Mouse (Mus musculus): Measurements from ENCODE around the gene Zfp418. TPM values are rescaled to one million over a fixed set of nuclear protein-coding genes. Genes with fewer than 3 reads are reported as not detected.
"Not testable (repeated sequence)": the region's sequence is repeated elsewhere in the genome, so short reads cannot be mapped to it uniquely, and the experiment has no call there.

Zfp418 gene
- polyA plus RNA-seq (2012; rRNA removed), result 0.43 and 0.53 TPM in 2 replicates

DNA sequence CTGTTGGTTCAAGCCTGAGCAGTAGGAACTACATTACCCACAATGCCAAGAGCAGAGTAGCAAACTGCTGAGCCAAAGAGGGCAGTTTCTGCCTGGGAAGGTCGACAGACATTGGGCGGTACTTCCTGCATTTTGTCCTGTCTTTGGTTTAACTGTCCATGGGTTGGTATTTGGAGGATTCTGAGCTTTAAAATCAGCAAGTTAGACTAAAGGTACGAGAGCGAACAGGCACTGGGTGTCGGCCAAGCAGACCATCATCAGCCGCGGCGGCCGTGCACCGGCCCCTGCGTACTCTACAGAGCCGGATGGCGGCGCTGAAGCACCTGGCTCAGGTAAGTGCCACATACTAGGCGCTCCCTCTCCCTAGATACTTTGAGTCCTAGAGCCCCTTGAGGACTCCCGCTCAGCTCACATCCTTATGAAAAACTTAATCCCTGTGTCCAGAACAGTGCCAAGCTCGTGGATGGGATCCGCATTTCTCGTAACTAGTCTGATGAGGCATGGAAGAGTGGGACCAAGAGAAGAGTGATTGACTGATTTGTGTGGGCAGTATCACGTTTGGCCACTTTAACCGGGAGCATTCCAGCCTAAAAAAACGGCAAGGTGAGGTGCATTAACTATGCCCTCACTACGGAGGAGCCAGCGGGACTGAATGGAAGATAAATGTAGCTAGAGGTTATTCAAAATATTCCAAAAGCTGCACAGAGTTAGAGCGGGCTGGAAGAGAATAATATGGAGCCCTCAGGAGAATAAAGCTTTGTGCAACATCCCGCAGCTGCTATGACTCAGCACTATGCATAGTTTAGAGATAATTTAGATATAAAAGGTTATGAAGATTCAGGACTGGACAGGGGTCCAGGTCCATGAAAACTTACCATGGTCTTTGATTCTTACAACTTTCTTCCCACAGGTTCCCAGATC lies at the start of gene Zfp418:
TSS of gene Zfp418 (plus strand) at position 104 of the 921 bp plus-strand sequence.
- WGBS, result 3% methylated on average over 26 of the region's 26 CpGs
- DNase-seq (ENCODE audit: low read depth in 1 of 2, low spot score in 2 of 2), result peak; percentile 22 to 33
- TF ChIP-seq POLR2A (IDR thresholded peaks at IDR 0.05; ENCODE audit: low read depth, low read length), result no peak
- TF ChIP-seq CTCF (IDR thresholded peaks at IDR 0.05; ENCODE audit: extremely low read depth, insufficient read depth, insufficient read length, insufficient replicate concordance), result no peak
- no peaks in the 10 kb centered on the region; the same call in 1 of the 2 replicates for H3K4me1 ChIP-seq (ENCODE audit: control insufficient read depth, insufficient read depth, insufficient read length)
- H3K27me3 ChIP-seq (ENCODE audit: control insufficient read depth, insufficient read depth, low read length), result no peaks in the 10 kb centered on the region
- H3K4me3 ChIP-seq (ENCODE audit: extremely low read depth, insufficient read depth, insufficient read length), result peak within 1 kb of the TSS; percentile 91
- H3K36me3 ChIP-seq (ENCODE audit: control insufficient read depth, insufficient read depth, low read length), result peaks cover 3% of the 10 kb centered on the region; the same call in 1 of the 2 replicates
- H3K27ac ChIP-seq (ENCODE audit: insufficient read depth, low read length), result no peak within 1 kb of the TSS

DNA sequence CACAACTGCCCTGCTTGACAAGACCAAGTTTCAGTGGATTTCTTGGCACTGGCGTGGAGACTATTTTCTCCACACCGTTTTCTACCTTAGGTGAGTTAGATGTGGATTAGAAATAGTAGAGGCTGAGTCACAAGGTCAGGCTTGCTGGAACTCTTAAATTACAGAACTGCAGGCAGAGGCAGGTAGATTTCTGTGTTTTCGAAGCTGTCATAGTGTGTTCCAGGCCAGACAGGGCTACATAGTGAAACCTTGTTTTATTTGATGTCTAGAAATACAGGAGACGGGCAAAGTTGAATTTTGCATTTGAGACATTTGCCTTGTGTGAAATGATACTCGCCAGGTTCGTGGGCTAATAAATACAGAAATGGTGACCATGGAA lies 49.5 kb upstream of the Zfp418 start:
- H3K36me3 ChIP-seq (ENCODE audit: control insufficient read depth, insufficient read depth, low read length), result no peaks in the 10 kb centered on the region; the same call in 1 of the 2 replicates
- WGBS, result 52% methylated on average over 6 of the region's 6 CpGs
- no peak overlapping the region for H3K27ac ChIP-seq (ENCODE audit: insufficient read depth, low read length)
- H3K4me3 ChIP-seq (ENCODE audit: extremely low read depth, insufficient read depth, insufficient read length), result no peak overlapping the region
- no peak for DNase-seq (ENCODE audit: low read depth in 1 of 2, low spot score in 2 of 2)
- no peaks in the 10 kb centered on the region for H3K27me3 ChIP-seq (ENCODE audit: control insufficient read depth, insufficient read depth, low read length)
- peaks cover 2% of the 10 kb centered on the region; the same call in 1 of the 2 replicates for H3K4me1 ChIP-seq (ENCODE audit: control insufficient read depth, insufficient read depth, insufficient read length)
- TF ChIP-seq CTCF (IDR thresholded peaks at IDR 0.05; ENCODE audit: extremely low read depth, insufficient read depth, insufficient read length, insufficient replicate concordance) (no peak), POLR2A (IDR thresholded peaks at IDR 0.05; ENCODE audit: low read depth, low read length) (no peak)

DNA sequence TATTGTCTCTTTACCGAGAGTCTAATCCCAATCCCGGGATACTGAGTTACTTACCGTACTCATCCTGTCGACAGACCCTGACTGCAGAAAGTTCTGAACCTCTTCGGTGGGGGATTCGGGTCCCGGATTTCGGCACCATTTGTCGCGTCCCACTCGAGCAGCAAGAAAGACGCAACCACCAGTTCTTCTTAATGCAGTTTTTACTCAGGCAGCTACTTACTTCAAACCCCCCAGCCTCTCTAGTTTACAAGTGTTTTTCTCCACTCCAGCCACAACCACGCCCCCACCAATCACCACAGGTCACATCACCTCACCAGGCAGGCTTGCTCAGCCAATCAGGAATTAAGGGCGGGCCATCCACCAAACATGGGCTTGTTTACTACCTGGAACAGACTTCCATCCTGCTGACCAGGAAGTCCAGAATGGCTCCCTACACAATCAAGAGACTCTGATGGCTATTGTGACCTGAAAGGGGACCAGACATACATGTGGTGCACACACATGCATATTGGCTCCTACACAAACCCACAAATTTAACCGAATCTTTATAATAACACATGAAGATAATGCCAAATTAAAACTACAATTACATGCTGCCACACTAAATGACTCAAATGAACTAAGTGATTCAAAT lies 40.5 kb upstream of the Zfp418 start:
- not testable (repeated sequence) for H3K4me3 ChIP-seq (ENCODE audit: extremely low read depth, insufficient read depth, insufficient read length); H3K27me3 ChIP-seq (ENCODE audit: control insufficient read depth, insufficient read depth, low read length); H3K27ac ChIP-seq (ENCODE audit: insufficient read depth, low read length); H3K4me1 ChIP-seq (ENCODE audit: control insufficient read depth, insufficient read depth, insufficient read length); DNase-seq (ENCODE audit: low read depth in 1 of 2, low spot score in 2 of 2); H3K36me3 ChIP-seq (ENCODE audit: control insufficient read depth, insufficient read depth, low read length)
- WGBS, result 93% methylated on average over 15 of the region's 15 CpGs

DNA sequence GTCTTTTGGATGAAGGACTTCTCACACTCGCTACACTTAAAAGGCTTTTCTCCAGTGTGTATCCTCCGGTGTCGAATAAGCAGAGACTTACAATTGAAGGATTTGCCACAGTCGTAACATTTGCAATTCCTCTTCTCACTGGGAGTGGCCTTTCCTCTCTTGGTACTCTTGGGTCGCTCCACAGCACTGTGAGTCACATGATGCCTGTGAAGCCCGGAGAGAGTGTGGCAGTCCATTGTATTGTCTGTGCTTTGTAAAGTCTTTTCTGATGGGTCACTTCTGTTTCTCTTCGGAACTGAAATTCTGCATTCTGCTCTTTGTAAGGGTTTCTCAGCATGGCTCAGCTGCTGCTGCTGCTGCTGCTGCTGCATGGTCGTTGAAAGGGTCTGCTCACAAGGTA lies 38.4 kb upstream of the Zfp418 start:
- no peaks in the 10 kb centered on the region for H3K4me1 ChIP-seq (ENCODE audit: control insufficient read depth, insufficient read depth, insufficient read length)
- 0 out of 2 replicates have a peak, but pooled peaks cover 2% of the 10 kb centered on the region for H3K36me3 ChIP-seq (ENCODE audit: control insufficient read depth, insufficient read depth, low read length)
- H3K27ac ChIP-seq (ENCODE audit: insufficient read depth, low read length), result no peak overlapping the region
- TF ChIP-seq POLR2A (IDR thresholded peaks at IDR 0.05; ENCODE audit: low read depth, low read length) (no peak), CTCF (IDR thresholded peaks at IDR 0.05; ENCODE audit: extremely low read depth, insufficient read depth, insufficient read length, insufficient replicate concordance) (no peak)
- H3K4me3 ChIP-seq (ENCODE audit: extremely low read depth, insufficient read depth, insufficient read length), result no peak overlapping the region
- no peak for DNase-seq (ENCODE audit: low read depth in 1 of 2, low spot score in 2 of 2)
- WGBS, result 86% methylated on average over 8 of the region's 8 CpGs
- no peaks in the 10 kb centered on the region for H3K27me3 ChIP-seq (ENCODE audit: control insufficient read depth, insufficient read depth, low read length)

DNA sequence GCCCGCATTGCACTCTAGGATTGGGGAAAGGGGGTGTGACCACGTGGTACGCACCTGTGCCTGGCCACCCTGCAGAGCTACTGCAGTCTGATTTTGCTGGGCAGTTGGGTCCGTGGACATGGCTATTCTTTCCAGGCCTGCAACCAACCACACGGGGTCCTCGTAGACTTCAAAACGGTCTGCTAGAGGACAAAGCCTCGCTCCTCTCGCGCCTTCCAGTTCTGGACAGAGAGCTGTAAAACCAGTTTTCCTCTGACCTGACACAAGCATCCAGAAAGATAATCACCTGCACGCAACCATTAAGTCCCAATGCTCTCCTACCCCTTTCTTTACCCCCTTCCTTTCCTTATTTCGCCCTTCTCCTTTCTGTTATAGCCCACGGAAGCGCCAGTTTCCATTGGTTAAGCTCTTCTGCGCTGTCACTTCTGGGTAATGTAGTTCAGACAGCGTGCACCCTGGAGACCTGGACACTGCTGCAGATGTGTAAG lies 34.7 kb upstream of the Zfp418 start, which contains the start of gene Zfp773:
TSS of gene Zfp773 (minus strand) at position 377 of the 488 bp plus-strand sequence.
- Histone ChIP-seq H3K4me3 (ENCODE audit: extremely low read depth, insufficient read depth, insufficient read length) (peak within 1 kb of the TSS; percentile 61), H3K27me3 (ENCODE audit: control insufficient read depth, insufficient read depth, low read length) (no peaks in the 10 kb centered on the region), H3K4me1 (ENCODE audit: control insufficient read depth, insufficient read depth, insufficient read length) (no peaks in the 10 kb centered on the region), H3K27ac (ENCODE audit: insufficient read depth, low read length) (no peak within 1 kb of the TSS), H3K36me3 (ENCODE audit: control insufficient read depth, insufficient read depth, low read length) (0 out of 2 replicates have a peak, but pooled peaks cover 2% of the 10 kb centered on the region)
- DNase-seq (ENCODE audit: low read depth in 1 of 2, low spot score in 2 of 2), result peak in 1 of 2 experiments; percentile 29
- WGBS, result 4% methylated on average over 16 of the region's 16 CpGs
- TF ChIP-seq POLR2A (IDR thresholded peaks at IDR 0.05; ENCODE audit: low read depth, low read length) (no peak; the same call in 1 of the 2 replicates), CTCF (IDR thresholded peaks at IDR 0.05; ENCODE audit: extremely low read depth, insufficient read depth, insufficient read length, insufficient replicate concordance) (no peak)

DNA sequence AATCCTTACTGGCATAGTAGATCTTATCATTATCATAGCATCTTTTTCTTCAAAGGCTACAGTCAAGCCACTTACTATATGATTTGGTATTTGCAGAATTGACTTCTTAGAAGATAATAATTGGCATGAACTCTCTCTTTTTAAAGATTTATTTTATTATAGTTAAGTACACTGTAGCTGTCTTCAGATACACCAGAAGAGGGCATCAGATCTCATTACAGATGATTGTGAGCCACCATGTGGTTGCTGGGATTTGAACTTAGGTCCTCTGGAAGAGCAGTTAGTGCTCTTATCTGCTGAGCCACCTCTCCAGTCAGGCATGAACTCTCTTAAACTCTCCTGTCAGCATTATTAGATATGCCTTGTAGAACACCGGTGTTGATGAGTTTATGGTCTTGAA lies 26.9 kb upstream of the Zfp418 start:
- Histone ChIP-seq H3K27me3 (ENCODE audit: control insufficient read depth, insufficient read depth, low read length) (no peaks in the 10 kb centered on the region), H3K36me3 (ENCODE audit: control insufficient read depth, insufficient read depth, low read length) (no peaks in the 10 kb centered on the region), H3K27ac (ENCODE audit: insufficient read depth, low read length) (no peak overlapping the region), H3K4me1 (ENCODE audit: control insufficient read depth, insufficient read depth, insufficient read length) (no peaks in the 10 kb centered on the region), H3K4me3 (ENCODE audit: extremely low read depth, insufficient read depth, insufficient read length) (no peak overlapping the region)
- no peak for DNase-seq (ENCODE audit: low read depth in 1 of 2, low spot score in 2 of 2)
- 90% methylated on average over 1 of the region's 1 CpGs for WGBS
- TF ChIP-seq CTCF (IDR thresholded peaks at IDR 0.05; ENCODE audit: extremely low read depth, insufficient read depth, insufficient read length, insufficient replicate concordance) (no peak), POLR2A (IDR thresholded peaks at IDR 0.05; ENCODE audit: low read depth, low read length) (no peak)

Measured in spleen, adult 2 months (tissue).